Mouse (Mus musculus) hindbrain, postnatal 0 days (tissue): ENCODE measurements around the gene Gm20388. TPM values are rescaled to one million over a fixed set of nuclear protein-coding genes. Genes with fewer than 3 reads are reported as not detected.

Experiments used
- ATAC-seq: fragments of 200-750 bp; cut with Nextera tagmentation; 2 replicates; pipeline ENCODE4 v1.8.0; 2017; ENCODE audit warnings: mild to moderate bottlenecking, moderate TSS enrichment, moderate library complexity
- DNase-seq: peaks from one replicate; pipeline ENCODE4 v3.0.0-alpha.2; 2015; ENCODE audit warnings: low spot score
- H3K27ac ChIP-seq: fragments of 300-500 bp; sonication (generic); 2 replicates; pipeline ENCODE4 v1.5.1; 2014; ENCODE audit warnings: mild to moderate bottlenecking
- H3K27me3 ChIP-seq: fragments of 300-500 bp; sonication (generic); 2 replicates; pipeline ENCODE4 v1.6.1; 2014; ENCODE audit warnings: low read length, mixed read lengths; ENCODE audit not compliant: insufficient read depth
- H3K36me3 ChIP-seq: fragments of 300-500 bp; sonication (generic); 2 replicates; pipeline ENCODE4 v1.6.1; 2014; ENCODE audit warnings: low read length, mixed read lengths; ENCODE audit not compliant: insufficient read depth
- H3K4me1 ChIP-seq: fragments of 300-500 bp; sonication (generic); 2 replicates; pipeline ENCODE4 v1.6.1; 2014; ENCODE audit warnings: antibody characterized with exemption, low read length, mixed read lengths; ENCODE audit not compliant: insufficient read depth
- H3K4me2 ChIP-seq: fragments of 300-500 bp; sonication (generic); 2 replicates; pipeline ENCODE4 v1.6.1; 2014; ENCODE audit warnings: low read depth, mild to moderate bottlenecking, low read length, moderate library complexity, mixed read lengths
- H3K4me3 ChIP-seq: fragments of 300-500 bp; sonication (generic); 2 replicates; pipeline ENCODE4 v1.5.1; 2014; ENCODE audit warnings: low read length
- H3K9ac ChIP-seq: fragments of 300-500 bp; sonication (generic); replicated peaks from 2 replicates; pipeline ENCODE4 v1.6.1; 2014; ENCODE audit warnings: mild to moderate bottlenecking, low read length, moderate library complexity, mixed read lengths
- H3K9me3 ChIP-seq: fragments of 300-500 bp; sonication (generic); 2 replicates; pipeline ENCODE4 v1.6.1; 2016; ENCODE audit warnings: low read length, mixed read lengths
- CTCF ChIP-seq: IDR thresholded peaks from 2 replicates; pipeline ENCODE4 v1.5.1; 2016; ENCODE audit warnings: antibody characterized with exemption, control low read depth, low read depth
- WGBS: fragments of 180-500 bp; shearing (Covaris S2); extraction: QIAGEN DNeasy Blood & Tissue Kit; methylation state at CpG from one replicate; pipeline ENCODE4 v1.1.7; 2014; 5-methylcytosine and 5-hydroxymethylcytosine counted together
- polyA plus RNA-seq: library from polyadenylated mRNA; unstranded; fragments of >200 nt; fragmentation: Nextera tagmentation; extraction: Ambion mirVana; gene quantifications from 2 replicates; pipeline ENCODE4 v1.2.1, GENCODE M21; 2015
- total RNA-seq: library from RNA; depleted of rRNA; stranded (reverse); fragments of >200 nt; gene quantifications from 2 replicates; pipeline ENCODE4 v1.2.3, GENCODE M21; 2014

Gene Gm20388
- total and polyA plus RNA-seq, 2 experiments from 2014 or later = 71.3 TPM; not detected in 1

GRCm38 (mm10) chr8:123135806-123136205 lies 3225.2 kb downstream of the Gm20388 start:
- Histone ChIP-seq H3K4me1 (peaks cover 23% of the 10 kb centered on the region; the same call in 1 of the 2 replicates), H3K36me3 (no peaks in the 10 kb centered on the region), H3K4me3 (no peak overlapping the region), H3K27ac (peak overlapping the region; percentile 68), H3K9ac (0 out of 2 replicates have a peak overlapping the region, but pooled peaks have one; percentile 2), H3K9me3 (no peaks in the 10 kb centered on the region), H3K27me3 (no peaks in the 10 kb centered on the region), H3K4me2 (peak overlapping the region; percentile 8; the same call in 1 of the 2 replicates)
- DNase-seq (no peak), ATAC-seq (0 out of 2 replicates have a peak, but pooled peaks have one; percentile 10)
- TF ChIP-seq CTCF = no peak
- 42% methylated on average over 9 of the region's 9 CpGs for WGBS

- no peak overlapping the region for H3K27ac ChIP-seq
- 86% methylated on average over 9 of the region's 9 CpGs for WGBS
- ATAC-seq = no peak
- no peak overlapping the region for H3K4me2 ChIP-seq
- no peak for TF ChIP-seq CTCF
- H3K9ac ChIP-seq = no peak overlapping the region
- no peaks in the 10 kb centered on the region for H3K27me3 ChIP-seq
- no peaks in the 10 kb centered on the region for H3K36me3 ChIP-seq
- no peak overlapping the region for H3K4me3 ChIP-seq
- no peak for DNase-seq
- peaks cover 23% of the 10 kb centered on the region; the same call in 1 of the 2 replicates for H3K4me1 ChIP-seq
- H3K9me3 ChIP-seq = no peaks in the 10 kb centered on the region
These were observed 3225.6 kb downstream of the Gm20388 start for GRCm38 (mm10) chr8:123136287-123136686.

GRCm38 (mm10) chr8:123137645-123138077 lies 3227.0 kb downstream of the Gm20388 start:
- DNase-seq (peak; percentile 78), ATAC-seq (peak; percentile 72)
- Histone ChIP-seq H3K9me3 (no peaks in the 10 kb centered on the region), H3K27me3 (no peaks in the 10 kb centered on the region), H3K36me3 (no peaks in the 10 kb centered on the region), H3K27ac (peak overlapping the region; percentile 64; the same call in 1 of the 2 replicates), H3K4me3 (no peak overlapping the region), H3K9ac (no peak overlapping the region; the same call in 1 of the 2 replicates), H3K4me1 (peaks cover 23% of the 10 kb centered on the region; the same call in 1 of the 2 replicates), H3K4me2 (no peak overlapping the region)
- no peak for TF ChIP-seq CTCF
- 21% methylated on average over 2 of the region's 2 CpGs for WGBS

GRCm38 (mm10) chr8:123138741-123139140 lies 3228.1 kb downstream of the Gm20388 start:
- no peak overlapping the region for H3K9ac ChIP-seq

GRCm38 (mm10) chr8:123141741-123142462 lies 3231.3 kb downstream of the Gm20388 start:
- no peak for TF ChIP-seq CTCF
- ATAC-seq (peak; percentile 80), DNase-seq (peak; percentile 89)
- peak overlapping the region; percentile 56; the same call in 1 of the 2 replicates for H3K27ac ChIP-seq
- no peaks in the 10 kb centered on the region for H3K27me3 ChIP-seq
- H3K4me3 ChIP-seq = no peak overlapping the region
- no peak overlapping the region for H3K4me2 ChIP-seq
- WGBS = 50% methylated on average over 14 of the region's 14 CpGs
- no peaks in the 10 kb centered on the region for H3K36me3 ChIP-seq
- H3K9ac ChIP-seq = no peak overlapping the region
- 0 out of 2 replicates have a peak, but pooled peaks cover 7% of the 10 kb centered on the region for H3K4me1 ChIP-seq
- H3K9me3 ChIP-seq = no peaks in the 10 kb centered on the region

More at GRCm38 (mm10) chr8:123138741-123139140, 3228.1 kb downstream of the Gm20388 start:
- Histone ChIP-seq H3K27ac (no peak overlapping the region), H3K27me3 (no peaks in the 10 kb centered on the region), H3K4me1 (peaks cover 23% of the 10 kb centered on the region; the same call in 1 of the 2 replicates), H3K4me2 (no peak overlapping the region), H3K9me3 (no peaks in the 10 kb centered on the region), H3K4me3 (no peak overlapping the region), H3K36me3 (no peaks in the 10 kb centered on the region)
- DNase-seq (no peak), ATAC-seq (no peak)
- 67% methylated on average over 4 of the region's 4 CpGs for WGBS
- no peak for TF ChIP-seq CTCF

- Histone ChIP-seq H3K9ac (no peak overlapping the region), H3K4me2 (no peak overlapping the region), H3K9me3 (no peaks in the 10 kb centered on the region), H3K36me3 (no peaks in the 10 kb centered on the region), H3K27ac (no peak overlapping the region), H3K4me3 (no peak overlapping the region), H3K27me3 (no peaks in the 10 kb centered on the region), H3K4me1 (no peaks in the 10 kb centered on the region)
- no peak for ATAC-seq
- 61% methylated on average over 6 of the region's 6 CpGs for WGBS
- no peak for DNase-seq
- TF ChIP-seq CTCF = 0 out of 2 replicates have a peak, but pooled peaks have one; percentile 21
These were observed 3234.6 kb downstream of the Gm20388 start for GRCm38 (mm10) chr8:123145279-123145678.
